Mouse (Mus musculus): ENCODE results near the gene Eipr1.

- no peak for TF ChIP-seq CTCF (IDR thresholded peaks at IDR 0.05; ENCODE audit: low read depth, low read length)
- TF ChIP-seq POLR2A (IDR thresholded peaks at IDR 0.05; ENCODE audit: extremely low read depth, insufficient read depth, low read length): no peak
Measured at GRCm38 (mm10) chr12:28880471-28880870, 128.9 kb downstream of the Eipr1 start.

Data from liver, adult 2 months (tissue).